Comparison of ENCODE assay signal across 8 mouse cellular contexts in the genomic region with DNA sequence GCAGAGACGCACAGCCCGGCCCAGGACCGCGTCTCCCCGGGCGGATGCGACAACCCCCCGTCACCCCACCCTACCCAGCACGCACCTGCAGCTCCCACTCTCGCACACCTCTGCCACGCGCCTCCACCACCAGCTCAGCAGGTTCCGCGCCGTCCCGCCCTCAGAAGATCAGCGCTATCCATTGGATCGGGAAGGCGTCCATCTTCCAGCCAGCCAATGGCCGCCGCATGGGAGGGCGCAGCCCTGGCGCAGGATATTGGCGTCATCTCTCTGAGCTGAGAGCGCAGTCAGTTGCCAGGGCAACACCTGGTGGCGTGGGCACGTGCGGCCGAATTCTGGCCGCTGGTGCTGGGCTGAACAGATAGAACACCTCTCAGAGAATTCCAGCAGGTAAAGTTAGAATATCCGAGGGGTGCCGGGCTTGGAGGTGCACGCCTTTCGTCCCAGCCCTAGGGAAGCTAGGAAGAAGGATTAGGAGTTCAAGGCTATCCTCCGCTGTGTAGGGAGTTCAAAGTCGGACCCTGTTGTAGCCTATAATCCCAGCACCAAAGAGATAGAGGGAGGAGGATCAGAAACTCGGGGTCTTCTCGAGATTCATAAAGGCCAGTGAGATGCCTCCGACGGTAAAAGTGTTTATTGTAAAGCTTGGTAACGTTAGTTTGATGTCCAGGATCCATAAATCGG. TPM values are rescaled to one million over a fixed set of nuclear protein-coding genes. Genes with fewer than 3 reads are reported as not detected.
DNase-seq lines count a peak whose midpoint lies in the region; ATAC-seq lines count a peak whose summit lies in the region.

Gene 3110082I17Rik, minus strand, starts transcription at position 144 of the 684 bp plus-strand sequence.

- H3K36me3 ChIP-seq in heart, embryonic 10.5 days, result 0 out of 2 replicates have a peak, but pooled peaks cover 5% of the 10 kb centered on the region
- peaks cover 5% of the 10 kb centered on the region; the same call in 1 of the 2 replicates for H3K36me3 ChIP-seq in kidney, embryonic 15.5 days

- peak within 1 kb of the TSS; percentile 56 for H3K27ac ChIP-seq in heart, embryonic 10.5 days
- H3K27ac ChIP-seq in kidney, embryonic 15.5 days, result no peak within 1 kb of the TSS

- peaks cover 14% of the 10 kb centered on the region for H3K4me1 ChIP-seq in heart, embryonic 10.5 days
- peaks cover 16% of the 10 kb centered on the region for H3K4me1 ChIP-seq in kidney, embryonic 15.5 days

- peak within 1 kb of the TSS; percentile 66 for H3K9ac ChIP-seq in kidney, embryonic 15.5 days

- no peaks in the 10 kb centered on the region for H3K9me3 ChIP-seq in heart, embryonic 10.5 days
- no peaks in the 10 kb centered on the region for H3K9me3 ChIP-seq in kidney, embryonic 15.5 days (replicated peaks)

- peak; percentile 96 for ATAC-seq in erythroblast, adult 5-6 weeks (replicated peaks; ENCODE audit: low FRiP score, poor library complexity, severe bottlenecking)
- ATAC-seq in kidney, embryonic 15.5 days (replicated peaks; ENCODE audit: low FRiP score), result peak; percentile 98
- peak; percentile 100 for ATAC-seq in monocyte, adult 5-6 weeks (replicated peaks; ENCODE audit: insufficient number of reproducible peaks, low FRiP score, low TSS enrichment, poor library complexity, severe bottlenecking)

- no peaks in the 10 kb centered on the region; the same call in 1 of the 2 replicates for H3K27me3 ChIP-seq in heart, embryonic 10.5 days (ENCODE audit: insufficient read depth, poor library complexity, severe bottlenecking)
- no peaks in the 10 kb centered on the region for H3K27me3 ChIP-seq in kidney, embryonic 15.5 days

- H3K4me2 ChIP-seq in kidney, embryonic 15.5 days, result peak within 1 kb of the TSS; percentile 82

- WGBS in heart, embryonic 10.5 days, result 3% methylated on average over 42 of the region's 42 CpGs
- 4% methylated on average over 42 of the region's 42 CpGs for WGBS in kidney, embryonic 15.5 days

- H3K4me3 ChIP-seq in heart, embryonic 10.5 days, result peak within 1 kb of the TSS; percentile 75
- peak within 1 kb of the TSS; percentile 79 for H3K4me3 ChIP-seq in kidney, embryonic 15.5 days (replicated peaks)

- peak; percentile 97 to 98 for DNase-seq in B cell, adult 2 months
- peak; percentile 99 for DNase-seq in brain, adult 2 months (ENCODE audit: low read depth, low spot score)
- DNase-seq in heart, embryonic 10.5 days (ENCODE audit: low spot score), result peak; percentile 98
- peak; percentile 94 for DNase-seq in liver
- DNase-seq in spleen, postnatal 4 days (ENCODE audit: low spot score in 2 of 2), result peak; percentile 96 to 98

RNA-seq across cellular contexts. Expression of gene 3110082I17Rik, which starts in this region (rescaled TPM):
- 1.3 and 8.6 TPM in 2 replicates for total RNA-seq in erythroblast, adult 5-6 weeks (2015; ENCODE audit: low replicate concordance)
- 2.8 and 4.0 TPM in 2 replicates for total RNA-seq in erythroblast, adult 5-6 weeks (2017; ENCODE audit: low replicate concordance)
- polyA plus RNA-seq in heart, embryonic 10.5 days (2016; fragmentation: Nextera tagmentation; extraction: Ambion mirVana), result 29.2 and 40.9 TPM in 2 replicates
- 39.9 and 43.3 TPM in 2 replicates for polyA plus RNA-seq in kidney, embryonic 15.5 days (2015; fragmentation: Nextera tagmentation; extraction: Ambion mirVana)
- total RNA-seq in monocyte, adult 5-6 weeks (2017), result 16.2 to 45.2 TPM (median 35.8 TPM) in 3 replicates
